ENCODE assay signal across 11 mouse cellular contexts in genomic region chr13:60426192-60426840, GRCm38 (mm10).
"Had no signal": no experiment of that assay in that cellular context is flagged by ENCODE, and none has a peak within 500 bp of the region (broad histone marks: within the 10 kb centered on the region; RNA-seq: fewer than 3 reads in every experiment).

No protein-coding gene starts in this region.

- H3K4me1 ChIP-seq: megakaryocyte, embryonic 14.5 days had no signal

- H3K27me3 ChIP-seq: intestine, embryonic 15.5 days; megakaryocyte, embryonic 14.5 days; midbrain, embryonic 15.5 days; neural tube, embryonic 12.5 days had no signal

- H3K9ac ChIP-seq: intestine, embryonic 15.5 days; liver, embryonic 14.5 days; midbrain, embryonic 15.5 days; neural tube, embryonic 12.5 days had no signal

- DNase-seq: lung, postnatal 4 days; spleen, adult 18-20 months; thymus, adult 18-20 months; thymus, postnatal 14 days had no signal

- ATAC-seq: intestine, embryonic 15.5 days had no signal

- H3K4me2 ChIP-seq: intestine, embryonic 15.5 days; midbrain, embryonic 11.5 days; midbrain, embryonic 15.5 days; neural tube, embryonic 12.5 days had no signal

- H3K27ac ChIP-seq: intestine, embryonic 15.5 days; layer of hippocampus, adult 2 months; liver, embryonic 14.5 days; midbrain, embryonic 15.5 days; neural tube, embryonic 12.5 days had no signal

- H3K36me3 ChIP-seq: intestine, embryonic 15.5 days; midbrain, embryonic 15.5 days; neural tube, embryonic 12.5 days had no signal

- H3K4me3 ChIP-seq: intestine, embryonic 15.5 days; layer of hippocampus, adult 2 months; megakaryocyte, embryonic 14.5 days; midbrain, embryonic 15.5 days; neural tube, embryonic 12.5 days had no signal

- H3K9me3 ChIP-seq: intestine, embryonic 15.5 days; midbrain, embryonic 15.5 days; neural tube, embryonic 12.5 days had no signal
